Mouse (Mus musculus) MEL (cell line): ENCODE measurements at regions not wholly inside any gene's neighbourhood (a gene's known extent, or its start where the extent isn't known, plus 50 kb on each side); places are given as distances from the start of the nearest gene placed in this dataset.
A peak's percentile ranks its signal among the peaks of the same experiment; 100 is the strongest.

Experiments
- DNase-seq: peaks from one replicate; pipeline ENCODE4 v3.0.0; 2011; ENCODE audit warnings: low read depth, low spot score
- H3K27ac ChIP-seq: 2 replicates; pipeline ENCODE4 v1.5.1; 2012; ENCODE audit warnings: low read depth, mild to moderate bottlenecking, control low read depth, low read length, moderate library complexity; ENCODE audit not compliant: control insufficient read depth
- H3K27me3 ChIP-seq, 2 experiments: fragments of 150-350 bp in 1 of 2; sonication (generic) in 1 of 2; 2 replicates each; pipeline ENCODE4 v1.6.1; 2012; ENCODE audit warnings: low read length in 2 of 2, mild to moderate bottlenecking in 2 of 2, improper control_type of control experiment in 1 of 2, moderate library complexity in 1 of 2; ENCODE audit not compliant: insufficient read depth in 2 of 2, control insufficient read depth in 1 of 2
- H3K36me3 ChIP-seq, 2 experiments: 2 replicates each; pipeline ENCODE4 v1.6.1; 2012 to 2014; ENCODE audit warnings: low read length in 2 of 2, improper control_type of control experiment in 1 of 2, inconsistent platforms in 1 of 2, mild to moderate bottlenecking in 1 of 2; ENCODE audit not compliant: insufficient read depth in 2 of 2, control insufficient read depth in 1 of 2
- H3K4me1 ChIP-seq, 2 experiments: fragments of 150-350 bp in 1 of 2; sonication (generic) in 1 of 2; 2 replicates each; pipeline ENCODE4 v1.6.1; 2012; ENCODE audit warnings: low read length in 2 of 2, improper control_type of control experiment in 1 of 2, mild to moderate bottlenecking in 1 of 2; ENCODE audit not compliant: insufficient read depth in 2 of 2, control insufficient read depth in 1 of 2
- H3K4me3 ChIP-seq, 2 experiments: fragments of 150-350 bp in 1 of 2; sonication (generic) in 1 of 2; 2 replicates each; pipeline ENCODE4 v1.5.1; 2012; ENCODE audit warnings: low read depth in 2 of 2, low read length in 2 of 2, mild to moderate bottlenecking in 2 of 2, moderate library complexity in 2 of 2, control low read depth in 1 of 2, improper control_type of control experiment in 1 of 2; ENCODE audit not compliant: control insufficient read depth in 1 of 2, insufficient read depth in 1 of 2
- H3K79me2 ChIP-seq: 2 replicates; pipeline ENCODE4 v1.6.1; 2012; ENCODE audit warnings: mild to moderate bottlenecking, low read length, moderate library complexity; ENCODE audit not compliant: control insufficient read depth, poor library complexity, insufficient read depth
- H3K9ac ChIP-seq: 2 replicates; pipeline ENCODE4 v1.6.1; 2012; ENCODE audit warnings: low read depth, mild to moderate bottlenecking, control low read depth, low read length, moderate library complexity; ENCODE audit not compliant: control insufficient read depth, poor library complexity, severe bottlenecking
- H3K9me3 ChIP-seq: fragments of 150-350 bp; sonication (generic); replicated peaks from 2 replicates; pipeline ENCODE4 v1.6.1; 2012; ENCODE audit warnings: mild to moderate bottlenecking, low read length, improper control_type of control experiment, moderate library complexity; ENCODE audit not compliant: insufficient read depth
- BHLHE40 ChIP-seq: IDR thresholded peaks from 2 replicates; pipeline ENCODE4 v1.6.1; 2012; ENCODE audit warnings: low read depth, mild to moderate bottlenecking, inconsistent platforms, low read length, improper control_type of control experiment, borderline replicate concordance
- CTCF ChIP-seq, 3 experiments: IDR thresholded peaks in 2 of 3; conservative IDR thresholded peaks in 1 of 3; 2 replicates each; pipeline ENCODE4 v1.5.1; 2011 to 2012; ENCODE audit warnings: low read length in 3 of 3, low read depth in 2 of 3, mild to moderate bottlenecking in 2 of 3, improper control_type of control experiment in 1 of 3, inconsistent platforms in 1 of 3, mixed read lengths in 1 of 3, moderate library complexity in 1 of 3; ENCODE audit not compliant: control insufficient read depth in 1 of 3, insufficient read depth in 1 of 3, poor library complexity in 1 of 3, severe bottlenecking in 1 of 3
- ELF1 ChIP-seq: IDR thresholded peaks from 2 replicates; pipeline ENCODE4 v1.6.1; 2014; ENCODE audit warnings: low read depth, mild to moderate bottlenecking, inconsistent platforms, low read length, improper control_type of control experiment, moderate library complexity
- ETS1 ChIP-seq: IDR thresholded peaks from 2 replicates; pipeline ENCODE4 v1.6.1; 2012; ENCODE audit warnings: low read depth, mild to moderate bottlenecking, inconsistent platforms, low read length, improper control_type of control experiment, moderate library complexity
- GABPA ChIP-seq: IDR thresholded peaks from 2 replicates; pipeline ENCODE4 v1.6.1; 2012; ENCODE audit warnings: low read depth, mild to moderate bottlenecking, inconsistent platforms, low read length, improper control_type of control experiment, moderate library complexity
- GATA1 ChIP-seq: IDR thresholded peaks from 2 replicates; pipeline ENCODE4 v1.6.1; 2011; ENCODE audit warnings: low read depth, low read length, improper control_type of control experiment
- JUND ChIP-seq: IDR thresholded peaks from 2 replicates; pipeline ENCODE4 v1.6.1; 2011; ENCODE audit warnings: low read depth, mild to moderate bottlenecking, improper control_type of control experiment, low read length
- MAFK ChIP-seq: IDR thresholded peaks from 2 replicates; pipeline ENCODE4 v1.6.1; 2011; ENCODE audit warnings: low read depth, mild to moderate bottlenecking, low read length, improper control_type of control experiment, borderline replicate concordance
- MAZ ChIP-seq: IDR thresholded peaks from 2 replicates; pipeline ENCODE4 v1.6.1; 2012; ENCODE audit warnings: low read depth, mild to moderate bottlenecking, inconsistent platforms, low read length, improper control_type of control experiment
- MEF2A ChIP-seq: IDR thresholded peaks from 2 replicates; pipeline ENCODE4 v1.6.1; 2014; ENCODE audit warnings: low read depth, mild to moderate bottlenecking, inconsistent platforms, low read length, improper control_type of control experiment; ENCODE audit not compliant: poor library complexity, insufficient replicate concordance, severe bottlenecking; ENCODE audit errors: extremely low read depth
- MXI1 ChIP-seq: IDR thresholded peaks from 2 replicates; pipeline ENCODE4 v1.6.1; 2011; ENCODE audit warnings: mild to moderate bottlenecking, low read depth, low read length, improper control_type of control experiment
- NELFE ChIP-seq: IDR thresholded peaks from 2 replicates; pipeline ENCODE4 v1.6.1; 2011; ENCODE audit warnings: low read depth, low read length, improper control_type of control experiment
- NRF1 ChIP-seq: IDR thresholded peaks from 2 replicates; pipeline ENCODE4 v1.6.1; 2014; ENCODE audit warnings: low read depth, mild to moderate bottlenecking, inconsistent platforms, low read length, improper control_type of control experiment, moderate library complexity; ENCODE audit not compliant: poor library complexity, insufficient read depth, severe bottlenecking
- POLR2AphosphoS2 ChIP-seq: IDR thresholded peaks from 2 replicates; pipeline ENCODE4 v1.6.1; 2011; ENCODE audit warnings: low read length, improper control_type of control experiment
- RAD21 ChIP-seq: IDR thresholded peaks from 2 replicates; pipeline ENCODE4 v1.6.1; 2011; ENCODE audit warnings: mild to moderate bottlenecking, low read depth, low read length, improper control_type of control experiment
- RCOR1 ChIP-seq: IDR thresholded peaks from 2 replicates; pipeline ENCODE4 v1.6.1; 2012; ENCODE audit warnings: low read depth, mild to moderate bottlenecking, inconsistent platforms, low read length, improper control_type of control experiment
- SIN3A ChIP-seq: IDR thresholded peaks from 2 replicates; pipeline ENCODE4 v1.6.1; 2012; ENCODE audit warnings: low read length, improper control_type of control experiment, inconsistent platforms
- SMC3 ChIP-seq: IDR thresholded peaks from 2 replicates; pipeline ENCODE4 v1.6.1; 2011; ENCODE audit warnings: low read depth, low read length, improper control_type of control experiment
- TBP ChIP-seq: IDR thresholded peaks from 2 replicates; pipeline ENCODE4 v1.8.0; 2011; ENCODE audit warnings: low read depth, low read length, improper control_type of control experiment

- no peaks in the 10 kb centered on the region for H3K9me3 ChIP-seq
- no peak for TF ChIP-seq SMC3
- H3K9ac ChIP-seq, result no peak overlapping the region
- H3K36me3 ChIP-seq, result no peaks in the 10 kb centered on the region
- no peak overlapping the region for H3K27ac ChIP-seq
- H3K4me3 ChIP-seq, result no peak overlapping the region
- no peak for DNase-seq
- no peaks in the 10 kb centered on the region for H3K79me2 ChIP-seq
- no peaks in the 10 kb centered on the region for H3K27me3 ChIP-seq
- H3K4me1 ChIP-seq, result no peaks in the 10 kb centered on the region
Observed at GRCm38 (mm10) chr16:86645436-86645835, 708.5 kb upstream of the N6amt1 start.

GRCm38 (mm10) chr16:86644912-86645312, 709.1 kb upstream of the N6amt1 start:
- no peaks in the 10 kb centered on the region for H3K9me3 ChIP-seq
- H3K27ac ChIP-seq, result no peak overlapping the region
- no peaks in the 10 kb centered on the region for H3K4me1 ChIP-seq
- H3K79me2 ChIP-seq, result no peaks in the 10 kb centered on the region
- TF ChIP-seq MXI1 (no peak), RAD21 (peak; percentile 36), BHLHE40 (no peak), SMC3 (peak; percentile 38; the same call in 1 of the 2 replicates), CTCF (IDR thresholded peaks at IDR 0.05 in 2 of 3, conservative IDR thresholded peaks at IDR 0.05 in 1 of 3; ENCODE audit: control insufficient read depth in 1 of 3, insufficient read depth in 1 of 3, low read depth in 2 of 3, low read length in 3 of 3, poor library complexity in 1 of 3, severe bottlenecking in 1 of 3) (peak in 2 of 3 experiments; percentile 7 to 33; a peak in 2 of 6 replicates)
- H3K36me3 ChIP-seq, result no peaks in the 10 kb centered on the region
- no peak overlapping the region for H3K9ac ChIP-seq
- no peaks in the 10 kb centered on the region for H3K27me3 ChIP-seq
- no peak overlapping the region for H3K4me3 ChIP-seq
- peak; percentile 11 for DNase-seq

- Histone ChIP-seq H3K9me3 (no peaks in the 10 kb centered on the region), H3K27ac (no peak overlapping the region), H3K4me1 (no peaks in the 10 kb centered on the region), H3K4me3 (no peak overlapping the region), H3K36me3 (no peaks in the 10 kb centered on the region), H3K9ac (no peak overlapping the region), H3K79me2 (no peaks in the 10 kb centered on the region), H3K27me3 (no peaks in the 10 kb centered on the region)
- TF ChIP-seq MAZ (no peak), ELF1 (no peak), RAD21 (no peak), MEF2A (no peak)
- no peak for DNase-seq
Observed at GRCm38 (mm10) chr16:86604166-86604565, 702.5 kb upstream of the Adamts5 start.

GRCm38 (mm10) chr16:86594992-86595391, 693.4 kb upstream of the Adamts5 start:
- no peaks in the 10 kb centered on the region for H3K4me1 ChIP-seq
- TF ChIP-seq JUND (no peak), ELF1 (no peak), ETS1 (no peak), SMC3 (no peak), MXI1 (no peak), RCOR1 (no peak), NRF1 (no peak), TBP (no peak), GATA1 (no peak), MAFK (no peak), GABPA (no peak), NELFE (no peak), RAD21 (no peak), SIN3A (no peak), POLR2AphosphoS2 (no peak)
- TF ChIP-seq, all 39 proteins: peak for 0
- no peak overlapping the region for H3K4me3 ChIP-seq
- DNase-seq, result no peak
- no peak overlapping the region for H3K9ac ChIP-seq
- H3K27ac ChIP-seq, result no peak overlapping the region
- H3K27me3 ChIP-seq, result no peaks in the 10 kb centered on the region
- H3K79me2 ChIP-seq, result no peaks in the 10 kb centered on the region
- no peaks in the 10 kb centered on the region for H3K36me3 ChIP-seq
- no peaks in the 10 kb centered on the region for H3K9me3 ChIP-seq
